Mouse (Mus musculus) retina, postnatal 7 days (tissue): ENCODE results near the gene Rita1.

Source experiments
- DNase-seq: peaks from one replicate; pipeline ENCODE4 v3.0.0-alpha.2; 2012; ENCODE audit warnings: low read depth, low spot score

Gene Rita1

DNA sequence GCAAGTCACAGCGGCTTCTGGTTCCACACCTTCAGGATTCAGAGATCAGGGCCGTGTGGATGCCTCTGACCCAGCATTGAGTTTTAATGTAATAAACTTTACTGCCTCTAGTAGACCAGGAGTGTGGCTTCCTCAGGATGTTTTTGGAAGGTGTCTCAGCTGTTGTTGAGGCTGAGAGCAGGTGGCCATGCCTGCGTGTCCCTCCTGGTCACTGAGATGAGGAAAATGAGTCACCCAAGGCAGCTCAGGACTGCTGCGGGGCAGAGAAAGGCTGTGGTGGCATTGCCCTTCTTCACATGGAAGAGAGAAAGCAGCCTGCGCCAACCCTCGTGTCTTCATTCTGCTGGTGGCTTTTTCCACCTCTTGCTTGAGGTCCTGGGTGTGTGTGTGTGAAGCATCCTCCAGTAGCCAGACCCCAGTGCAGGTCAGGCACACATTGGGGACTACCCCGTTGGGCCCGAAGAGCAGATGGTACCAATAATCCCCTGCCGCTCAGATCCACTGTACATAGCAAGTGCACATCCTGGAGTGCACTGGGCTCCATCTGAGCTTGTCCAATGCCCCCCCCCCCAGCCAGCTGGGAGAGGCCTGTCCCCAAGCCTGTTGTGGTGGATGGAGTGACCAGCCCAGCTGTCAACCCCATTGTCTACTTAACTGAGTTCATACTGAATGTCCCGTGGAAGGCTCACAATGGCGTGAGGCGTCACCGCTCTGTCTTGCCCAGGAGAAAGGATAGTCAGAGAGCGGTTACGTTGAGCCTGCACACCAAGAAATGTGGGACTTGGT is 15.3 kb upstream of the Rita1 start:
- no peak for DNase-seq

DNA sequence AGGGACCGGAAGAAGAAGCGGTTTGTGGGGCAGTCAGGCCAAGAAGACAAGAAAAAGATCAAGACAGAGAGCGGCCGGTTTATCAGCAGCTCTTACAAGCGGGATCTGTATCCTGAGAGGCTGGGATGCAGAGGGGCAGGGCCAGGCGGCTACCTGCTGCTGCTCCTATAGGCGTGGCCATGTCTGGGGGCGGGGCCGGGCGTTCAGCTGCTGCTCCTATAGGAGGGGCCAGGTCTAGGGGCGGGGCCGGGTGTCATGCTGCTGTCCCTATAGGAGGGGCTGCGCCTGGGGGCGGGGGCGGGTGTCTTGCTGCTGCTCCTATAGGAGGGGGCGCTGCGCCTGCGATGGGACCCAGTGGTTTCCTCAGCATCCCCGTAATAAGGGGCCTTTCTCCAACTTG is 14.0 kb upstream of the Rita1 start:
- DNase-seq, result no peak

GRCm38 (mm10) chr5:120624427-120624826 is 12.0 kb upstream of the Rita1 start:
- DNase-seq, result no peak

GRCm38 (mm10) chr5:120622198-120622851 is 9.9 kb upstream of the Rita1 start:
- no peak for DNase-seq

DNA sequence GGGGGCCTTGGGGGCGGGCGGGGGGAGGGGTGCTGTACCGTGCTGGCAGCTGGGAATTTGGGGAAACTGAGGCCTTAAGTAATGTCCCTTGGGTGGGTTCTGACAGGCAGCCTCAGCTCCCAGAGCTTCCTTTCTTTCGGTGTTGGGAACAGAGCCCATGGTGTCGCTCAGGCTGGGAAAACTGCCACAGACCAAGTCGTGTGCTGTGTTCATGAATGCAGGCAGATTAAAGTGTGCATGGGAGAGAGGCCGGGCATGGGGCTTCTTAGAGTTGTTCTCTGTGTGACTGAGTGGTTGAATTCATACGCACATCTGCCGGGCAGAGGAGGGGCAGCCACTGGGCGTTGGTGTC is 9.4 kb upstream of the Rita1 start:
- DNase-seq, result no peak

- DNase-seq, result no peak
These were observed 8.8 kb upstream of the Rita1 start for GRCm38 (mm10) chr5:120621078-120621765.

- DNase-seq, result peak; percentile 76
These were observed 8.1 kb upstream of the Rita1 start for GRCm38 (mm10) chr5:120620375-120621077.

DNA sequence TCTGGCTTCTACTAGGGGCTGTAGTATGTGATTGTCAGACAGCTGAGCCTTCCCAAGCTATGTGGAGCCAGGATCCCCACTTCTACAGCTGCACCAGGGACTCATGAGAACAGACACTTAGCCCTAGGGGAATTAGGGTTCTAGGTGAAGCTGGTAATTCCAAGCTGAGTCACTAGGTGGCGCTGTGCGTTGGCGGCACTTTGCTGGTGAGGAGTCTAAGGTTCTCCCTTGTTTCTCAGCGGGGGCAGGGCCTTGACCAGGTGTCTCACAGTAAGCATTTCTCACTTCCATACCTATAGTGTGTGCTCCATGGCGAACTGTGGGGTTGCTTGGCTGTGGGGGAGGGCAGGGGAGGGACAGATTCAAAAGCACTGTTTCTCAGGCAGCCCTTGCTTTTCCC is 6.8 kb upstream of the Rita1 start:
- DNase-seq, result no peak

DNA sequence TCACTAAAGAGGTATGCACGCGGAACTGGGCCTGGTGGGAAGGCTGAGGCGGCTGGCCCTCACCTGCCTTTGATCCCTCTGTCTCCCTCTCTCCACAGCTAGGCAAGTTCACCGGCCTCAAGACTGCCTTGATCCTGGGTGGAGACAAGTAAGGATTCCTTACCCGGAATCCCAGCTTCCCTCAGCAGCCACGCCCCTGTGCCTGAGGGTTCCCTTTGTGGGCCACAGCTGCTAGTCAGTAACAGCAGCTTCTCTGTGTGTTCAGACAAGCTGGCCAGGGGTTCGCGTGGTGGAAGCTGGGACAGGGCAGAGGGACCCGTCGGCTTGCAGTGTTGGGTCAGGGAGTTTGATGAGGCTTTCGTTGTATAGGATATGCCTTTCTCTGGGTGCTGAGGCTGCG is 6.4 kb upstream of the Rita1 start:
- DNase-seq, result no peak

DNA sequence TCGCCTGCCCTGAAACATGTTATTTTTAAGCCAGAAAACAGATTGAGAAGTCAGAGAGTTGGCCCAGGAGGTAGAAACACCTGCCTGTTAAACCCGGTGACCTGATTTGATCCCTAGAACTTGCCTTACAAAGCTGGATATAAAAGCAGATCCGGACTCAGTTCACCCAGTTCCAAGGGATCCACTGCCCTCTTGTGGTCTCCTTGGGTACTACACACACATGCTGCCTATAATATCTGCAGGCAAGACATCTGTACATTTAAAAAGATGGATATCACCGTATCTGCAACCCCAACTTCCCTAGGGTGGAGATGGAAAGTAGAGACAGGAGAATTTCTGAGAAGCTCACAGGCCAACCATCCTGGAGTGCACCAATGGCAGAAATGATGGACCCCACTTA is 3.5 kb upstream of the Rita1 start:
- DNase-seq, result no peak

- DNase-seq, result peak; percentile 100
These were observed 624 bp upstream of the Rita1 start for GRCm38 (mm10) chr5:120612822-120613604.

- DNase-seq, result no peak
These were observed 973 bp downstream of the Rita1 start for GRCm38 (mm10) chr5:120611416-120611815.

- DNase-seq, result no peak
These were observed 1.5 kb downstream of the Rita1 start for GRCm38 (mm10) chr5:120610906-120611305.

DNA sequence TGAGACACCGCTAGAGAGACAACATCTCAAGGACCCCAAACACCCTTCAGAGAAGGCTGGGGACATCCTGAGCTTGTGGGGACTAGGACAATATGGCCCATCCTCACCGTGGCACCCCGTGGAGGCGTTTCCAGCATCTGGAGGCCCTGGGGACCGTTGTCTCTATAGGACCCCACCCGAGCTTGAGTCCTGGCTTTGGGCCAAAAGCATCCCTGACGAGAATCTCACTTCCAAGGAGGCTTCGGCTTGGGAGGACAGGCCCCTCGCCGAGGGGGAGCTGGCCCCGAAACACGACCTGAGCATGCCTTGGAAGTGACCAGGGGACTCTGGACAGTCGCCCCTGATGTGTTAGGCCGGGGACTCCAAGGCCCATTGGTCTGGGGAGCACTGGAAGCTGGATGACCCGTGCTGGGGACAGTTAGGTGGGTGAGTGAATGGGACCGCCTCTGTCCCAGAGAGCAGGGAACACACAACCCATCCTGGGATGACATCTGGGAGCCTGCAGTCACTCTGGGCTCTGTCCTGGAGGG is 3.1 kb downstream of the Rita1 start:
- no peak for DNase-seq

DNA sequence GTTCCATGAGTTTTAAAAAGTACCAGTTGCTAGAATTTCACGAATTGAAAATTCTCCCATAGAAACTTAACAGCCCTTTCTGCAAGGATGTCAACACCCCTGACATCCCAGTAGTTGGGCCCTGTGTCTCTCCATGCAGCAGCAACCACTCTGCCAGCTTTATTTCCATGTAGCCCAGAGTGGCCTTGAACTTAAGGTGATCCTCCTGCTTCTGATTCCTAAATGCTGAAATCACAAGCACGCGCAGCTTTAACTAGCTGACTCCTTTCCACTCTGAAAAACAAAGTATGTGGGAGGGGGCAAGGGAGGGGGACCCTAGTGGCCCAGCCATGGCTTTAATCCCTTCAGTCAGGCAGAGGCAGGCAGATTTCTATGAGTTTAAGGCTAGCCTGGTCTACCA is 5.1 kb downstream of the Rita1 start:
- no peak for DNase-seq

- DNase-seq, result no peak
These were observed 5.7 kb downstream of the Rita1 start for GRCm38 (mm10) chr5:120606590-120607200.

DNA sequence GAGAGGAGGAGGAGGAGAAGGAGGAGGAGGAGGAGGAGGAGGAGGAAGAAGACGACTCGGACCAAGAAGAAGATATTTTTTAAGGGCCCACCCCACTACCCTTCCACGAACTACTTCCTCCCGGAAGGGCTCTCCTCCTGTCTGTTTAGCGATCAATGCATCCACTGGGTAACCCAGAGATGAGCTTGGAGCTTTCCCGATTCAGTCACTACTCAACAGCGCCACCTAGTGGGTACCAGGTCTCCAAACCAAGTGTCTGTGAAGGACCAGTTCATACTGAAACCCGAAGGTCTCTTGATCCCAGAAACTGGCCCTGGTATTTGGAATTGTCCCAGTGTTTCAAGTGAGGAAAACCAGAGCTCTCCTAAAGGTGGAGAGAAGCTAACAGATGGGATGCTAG is 6.7 kb downstream of the Rita1 start:
- peak; percentile 89 for DNase-seq

- no peak for DNase-seq
These were observed 7.1 kb downstream of the Rita1 start for GRCm38 (mm10) chr5:120605241-120605661.

- peak; percentile 71 for DNase-seq
These were observed 7.5 kb downstream of the Rita1 start for GRCm38 (mm10) chr5:120604839-120605238.

DNA sequence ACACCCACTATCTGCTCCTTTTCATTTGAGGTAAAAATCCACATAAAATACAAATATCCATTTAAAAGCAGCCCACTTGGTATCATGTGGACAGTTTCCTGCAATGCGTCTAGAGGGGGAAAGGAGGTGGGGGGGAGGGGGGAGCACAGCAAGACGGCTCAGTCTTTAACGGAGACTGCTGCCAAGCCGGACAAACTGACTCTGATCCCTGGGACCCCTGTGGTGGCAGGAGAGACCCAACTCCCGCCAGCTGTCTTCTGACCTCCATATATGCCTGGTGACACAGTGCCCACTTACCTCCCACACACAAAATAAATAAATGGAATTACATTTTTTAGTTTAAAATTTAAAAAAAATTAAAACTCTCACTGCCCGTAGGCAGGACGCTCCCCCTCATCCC is 8.9 kb downstream of the Rita1 start:
- no peak for DNase-seq

GRCm38 (mm10) chr5:120602210-120602609 is 10.2 kb downstream of the Rita1 start:
- no peak for DNase-seq
